ENCODE assay signal across 19 mouse cellular contexts in the genomic region with DNA sequence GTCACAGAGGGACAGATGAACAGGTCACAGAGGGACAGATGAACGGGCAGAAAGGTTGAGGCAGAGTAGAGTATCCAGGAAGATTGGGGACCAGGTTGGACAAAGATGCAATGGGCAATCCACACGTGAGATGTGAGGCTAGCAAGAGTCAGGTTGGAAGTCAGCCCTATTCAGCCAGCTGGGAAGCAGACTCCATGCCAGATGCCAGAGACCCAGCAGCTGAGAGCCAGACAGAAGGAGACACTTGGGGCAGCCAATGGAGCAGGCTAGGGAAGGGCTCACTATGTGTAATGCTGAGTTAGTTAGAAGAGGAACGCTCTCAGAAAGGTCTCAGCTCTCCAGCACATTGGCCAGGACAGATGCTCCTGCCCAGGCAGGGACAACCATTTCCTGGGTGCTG.
"Had no signal": no experiment of that assay in that cellular context is flagged by ENCODE, and none has a peak within 500 bp of the region (broad histone marks: within the 10 kb centered on the region; RNA-seq: fewer than 3 reads in every experiment).

No protein-coding gene starts in this region.

- H3K36me3 ChIP-seq: midbrain, embryonic 10.5 days; midbrain, embryonic 12.5 days; neural tube, embryonic 13.5 days; neural tube, embryonic 15.5 days had no signal

- H3K27ac ChIP-seq: midbrain, embryonic 10.5 days; midbrain, embryonic 12.5 days; neural tube, embryonic 13.5 days; neural tube, embryonic 15.5 days had no signal

- ATAC-seq: midbrain, embryonic 16.5 days had no signal

- H3K4me3 ChIP-seq: midbrain, embryonic 10.5 days; midbrain, embryonic 12.5 days; myocyte; neural tube, embryonic 13.5 days; neural tube, embryonic 15.5 days had no signal

- H3K4me2 ChIP-seq: lung, embryonic 14.5 days; midbrain, embryonic 12.5 days; neural tube, embryonic 13.5 days; neural tube, embryonic 15.5 days had no signal

- DNase-seq: lung, adult 18-20 months; lung, embryonic 14.5 days; lung, postnatal 10 days; lung, postnatal 4 days; midbrain, embryonic 14.5 days; retina, postnatal 1 day; right cerebral cortex, adult 18-20 months; right cerebral cortex, postnatal 25 days; right cerebral cortex, postnatal 4 days; spleen, adult 18-20 months; thymus, adult 18-20 months; thymus, postnatal 14 days; thymus, postnatal 36 days had no signal

- H3K9ac ChIP-seq: lung, embryonic 14.5 days; midbrain, embryonic 12.5 days; neural tube, embryonic 13.5 days; neural tube, embryonic 15.5 days had no signal

- H3K9me3 ChIP-seq: midbrain, embryonic 10.5 days; midbrain, embryonic 12.5 days; neural tube, embryonic 13.5 days; neural tube, embryonic 15.5 days had no signal
